Mouse (Mus musculus) skeletal muscle tissue, adult 2 months (tissue): ENCODE results near the gene Gm17651.

Experiments
- DNase-seq: peaks from one replicate; pipeline ENCODE4 v3.0.0-alpha.2; 2012; ENCODE audit warnings: low read depth, low spot score

Gm17651 gene

DNA sequence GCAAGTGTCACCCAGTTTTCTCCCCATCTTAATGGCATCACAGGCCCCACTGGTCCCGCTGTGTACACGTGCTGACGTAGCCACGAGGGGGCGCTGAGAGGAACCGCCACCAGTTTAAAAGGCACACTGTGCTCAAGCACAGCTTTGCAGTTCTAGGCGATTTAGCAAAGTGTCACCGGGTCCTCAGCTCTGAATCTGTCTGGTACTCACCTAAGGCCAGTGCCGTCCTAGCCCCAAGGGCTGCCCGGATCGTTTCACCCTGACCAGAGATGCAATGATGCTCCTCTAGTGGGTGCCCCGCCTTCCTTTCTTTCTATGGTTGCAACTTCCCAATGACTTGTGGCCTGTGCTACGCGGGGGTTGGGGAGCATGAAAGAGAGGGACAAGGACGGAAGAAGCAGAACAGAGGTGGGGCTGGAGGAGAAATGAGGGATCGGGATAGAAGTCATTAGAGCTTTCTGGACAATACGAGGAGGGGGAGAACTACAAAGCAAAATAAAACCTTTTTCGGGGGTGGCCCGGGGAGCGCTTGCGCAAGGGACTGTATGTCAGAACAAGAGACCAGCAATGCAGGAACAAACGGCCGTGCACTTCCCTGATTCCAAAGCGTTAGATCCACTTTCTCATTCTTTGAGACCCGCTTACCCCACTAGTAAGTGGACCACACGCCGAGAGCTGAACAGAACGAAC, 6.3 kb upstream of the Gm17651 start:
- DNase-seq: no peak

DNA sequence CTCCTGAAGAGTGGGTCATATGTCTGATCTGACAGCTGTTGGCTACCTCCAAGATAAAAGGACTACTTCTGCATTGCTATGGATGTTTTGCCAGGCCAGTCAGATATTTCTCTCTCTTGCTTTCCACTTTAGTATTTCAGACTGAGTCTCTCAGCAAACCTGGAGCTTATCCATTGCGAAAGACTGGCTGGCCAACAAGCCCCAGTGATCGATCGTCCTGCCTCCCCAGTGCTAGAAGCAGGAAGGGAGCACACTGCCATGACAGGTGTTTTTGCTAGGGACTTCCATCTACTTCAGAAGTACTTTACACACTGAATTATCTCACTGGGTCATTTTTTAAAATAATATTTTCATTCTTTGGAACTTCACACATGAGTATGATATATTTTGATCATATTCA, 3.9 kb upstream of the Gm17651 start:
- no peak for DNase-seq

DNA sequence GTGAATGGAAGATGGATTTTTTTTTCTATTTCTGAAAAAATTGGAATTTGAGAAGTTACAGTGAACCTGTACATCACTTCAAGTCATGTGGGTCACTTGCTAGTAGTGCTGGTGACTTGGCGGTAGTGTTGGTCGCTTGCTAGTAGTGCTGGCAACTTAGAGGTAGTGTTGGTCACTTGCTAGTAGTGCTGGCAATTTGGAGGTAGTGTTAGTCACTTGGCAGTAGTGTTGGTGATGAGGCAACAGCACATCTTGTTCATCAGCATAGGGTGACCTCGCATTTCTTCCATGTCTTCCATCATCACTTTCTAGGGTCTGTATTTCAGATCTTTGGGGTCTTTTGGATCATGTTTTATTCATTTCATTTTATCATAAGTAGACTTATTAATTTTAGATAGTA, 1.6 kb upstream of the Gm17651 start:
- no peak for DNase-seq

DNA sequence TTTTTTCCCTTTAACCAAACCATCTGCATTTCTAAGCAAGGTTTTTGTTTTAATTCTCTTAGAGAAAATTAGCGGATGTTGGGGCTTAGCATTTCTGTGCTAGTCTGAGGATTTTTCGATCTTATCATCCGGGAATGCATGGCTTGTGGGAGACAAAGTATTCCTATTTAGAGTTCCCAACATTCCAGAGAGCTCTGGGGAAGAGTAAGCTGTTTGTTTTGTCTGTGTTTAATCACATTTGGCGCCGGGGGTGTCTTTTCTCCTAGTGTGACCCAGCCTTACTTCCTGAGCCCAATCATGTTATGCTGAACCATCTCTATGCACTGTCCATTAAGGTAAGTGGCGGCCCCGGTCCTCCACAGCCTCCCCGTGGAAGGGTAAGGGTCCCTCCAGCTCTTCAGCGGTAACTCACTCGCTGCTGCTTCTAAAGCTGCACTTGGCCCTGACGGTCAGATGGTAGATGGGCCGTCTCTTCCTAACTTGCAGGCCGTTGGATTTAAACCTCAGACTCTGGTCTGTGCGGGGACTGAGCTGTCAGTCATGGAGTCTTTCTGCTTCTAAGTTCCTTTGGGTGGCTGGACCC, 7.3 kb downstream of the Gm17651 start:
- no peak for DNase-seq

DNA sequence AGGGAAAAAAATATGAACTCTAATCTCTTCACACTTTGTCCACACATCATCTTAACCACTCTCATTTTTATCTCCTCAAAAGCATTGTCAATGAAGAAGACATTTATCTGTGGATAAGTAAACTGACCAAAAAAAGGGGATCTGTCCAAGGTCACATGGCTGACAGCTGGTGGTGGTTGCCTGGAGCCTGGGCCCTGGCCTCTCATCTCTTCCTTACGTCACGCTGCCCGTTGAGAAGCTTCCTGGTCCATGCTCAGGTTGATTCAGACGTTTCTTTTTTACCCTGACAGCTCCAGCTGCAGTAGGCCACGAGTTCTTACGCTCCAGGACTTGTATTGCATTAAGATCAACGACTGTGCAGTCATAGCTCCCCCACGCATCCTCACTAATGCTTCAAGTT, 8.3 kb downstream of the Gm17651 start:
- DNase-seq: no peak

DNA sequence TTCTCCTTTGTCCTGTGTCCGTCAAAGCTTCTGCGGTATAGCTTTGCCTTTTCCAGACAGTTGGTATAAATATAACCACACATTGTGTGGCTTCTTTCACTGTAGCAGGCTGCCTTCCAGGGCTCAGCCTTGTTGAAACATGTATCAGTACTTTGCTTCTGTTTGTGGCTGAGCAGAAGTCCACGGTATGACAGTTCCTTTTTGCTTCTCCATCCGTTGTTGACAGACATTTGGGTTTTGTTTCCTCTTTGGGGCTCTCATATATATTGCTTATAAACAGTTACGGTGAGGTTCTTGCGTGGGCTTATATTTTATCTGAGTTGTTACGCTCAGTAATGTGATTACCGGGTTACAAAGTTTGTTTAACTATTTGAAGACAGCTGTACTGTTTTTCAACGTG, 9.0 kb downstream of the Gm17651 start:
- no peak for DNase-seq

DNA sequence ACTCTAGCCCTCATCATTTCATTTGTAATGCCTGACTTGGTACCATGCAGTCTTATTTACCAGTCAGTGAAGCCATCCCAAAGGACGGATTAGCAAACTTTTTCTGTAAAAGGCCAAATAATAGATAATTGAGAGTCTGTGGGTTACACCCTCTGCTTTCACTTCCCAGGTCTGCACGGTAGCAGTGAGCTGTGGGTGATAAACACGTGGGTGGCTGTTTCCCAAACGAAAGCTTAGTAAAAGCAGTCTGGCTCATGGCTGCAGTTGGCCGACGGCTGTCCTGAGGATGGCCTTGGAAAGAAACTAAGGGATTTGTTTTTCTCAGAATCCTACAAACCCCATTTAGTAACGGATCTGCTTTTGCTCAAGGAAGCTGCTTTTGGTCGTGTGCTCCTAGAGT, 13.3 kb downstream of the Gm17651 start:
- no peak for DNase-seq

DNA sequence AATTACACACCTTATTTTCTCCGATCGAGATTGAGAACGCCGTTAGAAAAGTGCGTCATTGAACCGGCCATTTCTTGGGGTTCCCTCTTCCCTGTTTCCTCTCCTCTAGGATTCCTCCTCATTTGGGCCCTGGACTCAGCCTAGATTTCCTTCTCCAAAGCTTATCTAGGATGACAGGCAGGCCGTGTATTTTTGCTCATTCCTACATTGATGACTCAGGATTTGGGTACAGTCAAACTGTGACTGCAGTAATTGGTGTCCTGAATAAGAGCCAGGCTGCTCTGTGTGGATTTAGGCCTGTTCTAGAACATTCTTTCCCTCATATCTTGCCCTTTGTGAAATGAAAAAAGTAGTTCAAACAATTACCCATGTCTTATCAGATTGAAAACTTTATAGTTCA, 14.7 kb downstream of the Gm17651 start:
- no peak for DNase-seq

DNA sequence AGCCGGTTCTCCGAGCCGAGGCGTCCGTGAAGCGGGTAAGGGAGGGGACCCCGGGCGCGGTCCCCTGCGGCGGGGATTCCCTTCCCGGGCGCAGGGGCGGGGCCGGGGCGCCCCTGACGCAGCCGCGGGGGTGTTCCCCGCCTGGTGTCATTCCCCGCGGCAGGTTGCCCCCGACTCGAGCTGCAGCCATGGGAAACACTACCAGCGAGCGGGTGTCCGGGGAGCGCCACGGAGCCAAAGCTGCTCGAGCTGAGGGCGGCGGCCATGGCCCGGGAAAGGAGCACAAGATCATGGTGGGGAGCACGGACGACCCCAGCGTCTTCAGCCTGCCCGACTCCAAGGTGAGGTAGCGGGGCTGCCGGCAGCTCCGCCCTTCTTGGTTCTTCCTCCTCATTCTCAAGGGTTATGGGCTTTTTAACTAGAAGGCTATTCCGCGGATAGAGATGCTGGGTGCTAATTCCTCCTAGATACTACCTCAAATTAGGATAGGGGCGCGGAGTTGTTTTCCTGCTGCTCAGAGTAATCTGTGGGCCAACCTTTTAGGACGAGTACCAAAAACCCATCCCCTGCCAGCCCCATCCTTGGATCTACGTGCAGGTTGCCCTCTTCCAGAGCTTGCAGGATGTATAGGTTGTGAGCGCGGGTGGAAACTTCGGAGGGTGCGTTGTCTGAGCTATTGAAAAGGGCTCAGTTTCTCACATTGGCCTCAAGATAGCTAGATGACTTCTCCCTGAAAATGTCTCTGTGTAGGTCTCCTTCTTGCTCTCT, 15.9 kb downstream of the Gm17651 start:
- DNase-seq: no peak

DNA sequence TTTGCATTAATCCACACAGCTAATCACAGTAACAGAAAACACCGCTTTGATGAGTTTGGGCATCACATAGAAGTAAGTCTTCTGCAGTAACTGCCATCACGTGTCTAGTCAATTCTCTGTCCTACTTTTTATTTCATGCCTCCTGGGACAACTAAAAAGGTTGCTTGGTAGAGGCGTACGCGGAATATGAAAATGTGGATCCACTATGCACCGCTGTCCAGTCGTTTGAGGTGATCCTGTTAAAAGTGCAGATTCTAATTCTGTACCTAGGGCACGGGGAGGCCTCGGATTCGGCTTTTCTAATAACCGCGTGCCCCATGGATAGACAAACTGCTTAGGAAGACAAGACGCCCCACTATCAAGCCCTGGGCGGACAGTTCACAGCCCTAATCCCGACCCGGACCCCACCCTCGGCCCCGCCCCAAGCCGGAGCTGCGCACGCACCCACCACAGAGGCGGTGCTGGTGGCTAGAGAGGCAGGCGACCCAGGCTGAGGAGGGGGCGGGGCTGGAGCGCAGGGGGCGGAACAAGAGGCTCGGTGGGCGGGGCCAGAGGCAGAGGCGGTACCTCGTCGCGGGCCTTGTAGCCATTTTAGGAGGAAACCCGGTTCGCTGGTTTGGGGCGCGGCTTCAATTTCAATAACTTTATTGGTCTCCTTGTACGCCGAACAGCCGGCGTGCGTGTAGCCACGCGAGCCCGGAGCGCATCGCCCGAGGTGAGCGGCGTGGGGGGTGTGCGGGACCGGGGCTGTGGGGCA, 16.7 kb downstream of the Gm17651 start, which contains the start of gene Prkab2:
Prkab2 (plus strand) TSS at position 539 of the 757 bp plus-strand sequence.
- DNase-seq: peak; percentile 98

DNA sequence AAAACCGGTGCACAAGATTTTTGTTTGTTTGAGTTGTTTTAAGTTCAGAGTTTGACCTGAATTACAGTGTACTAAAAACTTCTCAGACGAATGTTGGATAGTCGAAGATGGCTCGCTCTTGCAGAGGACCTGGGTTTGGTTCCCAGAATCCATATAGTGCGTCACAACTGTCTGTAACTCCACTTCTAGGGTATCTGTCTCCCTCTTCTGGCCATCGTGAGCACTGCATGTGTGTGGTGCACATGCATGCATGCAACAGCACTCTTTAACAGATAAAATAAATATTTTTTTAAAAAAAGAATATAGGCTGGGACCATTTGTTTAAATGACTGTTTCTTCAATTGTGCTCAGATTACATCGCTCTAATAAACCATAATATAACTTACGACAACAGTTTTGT, 19.6 kb downstream of the Gm17651 start:
- no peak for DNase-seq

DNA sequence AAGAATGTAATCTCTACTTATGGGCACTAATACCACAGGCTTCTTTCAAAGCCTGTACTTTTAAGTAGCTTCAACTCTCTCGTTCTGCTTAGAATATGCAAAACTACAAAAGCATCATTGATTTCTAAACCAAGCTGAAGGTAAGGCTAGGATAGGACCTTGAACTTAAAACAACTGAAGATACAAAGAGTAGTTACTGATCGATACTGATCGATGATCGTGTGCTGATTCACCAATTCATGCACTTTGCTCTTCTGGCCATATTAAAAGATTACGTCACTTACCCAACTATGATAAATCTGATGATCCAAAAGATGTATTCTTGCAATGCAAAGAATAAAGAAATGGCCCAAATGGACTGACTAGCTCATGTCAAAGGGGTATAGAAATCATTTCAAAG, 20.7 kb downstream of the Gm17651 start:
- DNase-seq: no peak

DNA sequence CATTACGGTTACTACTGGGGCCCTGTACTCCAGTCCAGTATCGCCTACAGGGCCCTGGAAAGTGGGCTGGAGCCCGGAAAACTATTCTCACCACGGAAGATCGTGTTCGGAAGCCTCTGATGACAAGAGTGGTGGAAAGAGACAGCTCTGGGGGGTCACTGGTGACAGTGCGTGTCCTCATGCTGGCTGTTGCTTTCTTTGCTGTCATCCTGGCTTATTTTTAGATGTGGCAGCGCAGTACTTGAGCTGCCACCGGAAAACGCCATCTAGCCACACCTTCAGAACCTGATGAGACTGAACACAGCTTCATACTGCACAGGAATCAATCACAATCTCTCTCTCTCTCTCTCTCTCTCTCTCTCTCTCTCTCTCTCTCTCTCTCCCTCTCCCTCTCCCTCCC, 22.9 kb downstream of the Gm17651 start:
- DNase-seq: peak; percentile 51

DNA sequence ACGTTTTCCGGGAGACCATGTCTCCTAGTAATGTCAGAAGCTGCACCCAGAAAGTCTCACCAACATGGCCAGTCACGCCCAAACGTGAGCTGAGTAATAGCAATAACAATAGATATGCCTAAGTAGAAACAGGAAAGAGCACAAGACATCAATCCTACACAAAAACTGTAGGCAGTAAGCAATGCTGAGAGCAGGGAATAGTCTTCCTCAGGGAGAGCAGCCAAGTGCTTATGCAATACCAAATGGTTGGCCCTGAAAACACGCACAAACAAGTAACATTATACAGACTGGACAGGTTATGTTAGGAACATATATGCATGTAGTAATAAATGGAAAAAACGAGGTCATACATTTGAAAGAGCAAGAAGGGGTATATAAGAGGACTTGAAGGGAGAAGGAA, 25.0 kb downstream of the Gm17651 start:
- DNase-seq: no peak

DNA sequence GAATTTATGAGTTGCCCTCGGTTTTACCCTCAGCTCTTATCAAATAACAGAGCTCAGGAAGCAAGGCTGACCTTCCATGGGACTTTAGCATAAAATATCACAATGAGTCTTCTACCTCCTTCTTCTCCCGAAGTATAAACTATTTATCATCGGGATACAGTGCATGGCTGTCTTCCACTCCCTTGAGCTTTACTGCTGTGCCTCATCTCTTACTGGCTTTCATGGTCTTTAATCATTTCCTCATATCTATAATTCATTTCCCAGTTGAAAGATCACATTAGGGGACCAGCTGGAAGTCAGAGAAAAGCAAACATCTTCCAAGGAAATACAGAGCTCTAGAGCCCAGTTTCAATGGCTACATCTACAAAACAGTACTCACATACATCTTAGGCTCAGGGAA, 25.5 kb downstream of the Gm17651 start:
- no peak for DNase-seq

DNA sequence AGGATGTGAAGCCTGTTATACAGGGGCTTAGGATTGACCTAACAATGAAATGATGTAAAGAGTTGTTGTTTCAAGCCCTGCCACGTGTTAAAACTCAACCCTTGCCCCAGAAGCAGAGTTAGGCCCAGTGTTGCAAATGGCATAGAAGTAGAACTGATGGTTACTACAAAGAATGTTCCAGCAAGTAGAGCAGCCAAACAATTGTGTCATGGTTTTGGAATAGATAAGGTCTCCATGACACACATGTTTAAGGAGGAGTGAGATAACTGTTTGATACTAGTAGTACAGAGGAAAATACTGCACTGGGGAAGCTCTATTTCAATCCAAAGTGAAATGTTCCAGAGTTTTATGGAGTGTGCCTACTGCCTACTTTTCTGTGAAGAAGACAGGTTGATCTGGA, 26.0 kb downstream of the Gm17651 start:
- DNase-seq: no peak

DNA sequence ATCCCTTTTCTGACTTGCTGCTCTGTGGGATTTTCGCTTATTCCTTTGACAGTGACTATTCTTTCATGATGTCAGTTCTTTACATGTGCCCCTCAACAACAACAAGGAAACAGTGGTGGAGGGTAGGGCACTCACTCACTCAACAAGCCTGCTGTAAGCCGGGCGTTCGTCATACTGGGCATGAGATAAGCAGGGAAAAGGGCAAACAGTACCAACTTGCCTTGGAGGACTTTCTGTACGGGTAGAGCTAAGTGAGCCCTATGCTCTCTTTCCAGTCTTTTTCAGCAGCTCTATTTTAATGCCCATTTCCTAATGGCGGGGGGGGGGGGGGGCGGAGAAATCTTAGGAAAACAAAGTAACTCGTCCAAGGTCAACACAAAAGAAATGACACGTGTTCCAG, 32.5 kb downstream of the Gm17651 start:
- no peak for DNase-seq

DNA sequence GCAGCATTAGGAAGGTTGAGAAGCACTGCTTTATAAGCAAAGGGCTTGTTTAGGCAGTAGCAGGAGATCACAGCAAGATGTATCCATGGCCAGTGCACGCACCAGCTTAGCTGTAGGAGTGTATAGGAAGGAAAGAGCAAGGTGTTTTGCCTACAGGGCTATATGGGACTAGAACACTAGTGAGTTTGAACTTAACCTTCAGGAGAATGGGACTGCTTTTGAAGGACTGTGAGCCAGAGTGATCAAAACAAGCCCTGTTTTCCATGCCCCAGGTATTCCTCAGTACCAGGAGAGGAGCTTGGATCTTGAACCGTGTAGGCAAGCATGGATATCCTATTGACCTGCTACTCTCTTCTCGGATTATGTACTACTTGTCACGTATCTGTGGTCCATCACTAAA, 33.1 kb downstream of the Gm17651 start:
- DNase-seq: no peak

DNA sequence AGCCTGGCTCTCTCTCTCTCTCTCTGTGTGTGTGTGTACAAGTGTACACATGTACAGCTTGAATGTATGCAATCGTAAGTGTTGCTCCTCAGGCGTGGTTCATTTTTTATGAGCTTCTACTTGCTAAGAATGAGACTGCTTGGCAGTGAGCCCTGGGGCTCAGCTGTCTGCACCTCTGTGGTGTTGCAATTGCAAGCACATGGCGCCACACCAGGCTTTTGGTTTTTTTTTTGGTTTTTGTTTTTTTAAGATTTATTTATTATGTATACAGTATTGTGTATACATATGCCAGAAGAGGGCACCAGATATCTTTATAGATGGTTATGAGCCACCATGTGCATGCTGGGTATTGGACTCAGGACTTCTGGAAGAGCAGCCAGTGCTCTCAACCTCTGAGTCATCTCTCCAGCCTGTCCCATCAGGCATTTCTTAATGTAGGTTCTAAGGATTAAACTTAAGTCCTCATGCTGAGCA, 40.2 kb downstream of the Gm17651 start:
- peak; percentile 71 for DNase-seq

DNA sequence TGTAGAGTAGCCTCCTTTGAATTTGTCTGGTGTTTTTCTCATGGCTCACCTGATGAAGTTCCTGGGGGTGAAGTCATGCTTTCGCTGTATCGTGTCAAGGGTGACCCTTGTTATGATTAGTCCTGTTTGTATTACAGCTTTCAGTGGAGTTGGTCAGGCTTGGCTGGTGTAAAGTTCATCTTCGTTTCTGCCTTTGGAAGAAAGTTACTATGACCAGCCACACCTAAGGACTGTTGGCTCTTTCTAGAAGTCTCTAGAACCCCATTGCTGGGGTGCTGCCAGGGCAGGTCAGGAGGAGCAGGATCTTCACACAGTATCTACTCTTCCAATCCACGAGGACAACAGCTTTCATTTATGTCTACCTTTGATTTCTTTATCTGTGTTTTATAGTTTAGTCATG, 41.0 kb downstream of the Gm17651 start:
- DNase-seq: no peak

DNA sequence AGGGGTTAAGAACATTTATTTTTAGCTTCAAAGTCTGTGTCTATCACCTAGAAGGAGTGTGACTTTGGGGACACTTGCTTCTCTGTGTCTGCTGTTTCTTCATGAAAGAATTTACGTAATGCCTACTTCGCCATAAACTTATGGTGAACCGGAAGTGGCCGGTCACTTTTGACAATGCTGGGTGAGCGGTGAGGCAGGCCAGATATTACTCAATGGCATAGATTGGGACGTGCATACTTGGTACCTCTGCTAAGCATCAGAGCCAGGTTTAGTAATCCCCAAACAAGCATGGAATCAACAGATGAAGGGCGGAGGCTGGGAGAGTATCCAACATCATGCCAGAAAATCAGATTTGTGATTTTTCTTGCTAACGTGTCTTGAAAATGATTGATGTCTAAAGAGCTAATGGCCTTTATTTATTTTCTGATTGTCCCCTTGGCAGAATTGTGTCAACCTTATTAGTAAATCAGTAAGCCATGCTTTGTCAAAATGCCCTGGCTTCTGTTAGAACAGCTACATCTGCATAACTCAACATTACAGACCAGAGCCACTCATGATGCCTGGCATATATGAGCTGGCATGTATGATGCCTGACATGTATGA, 43.1 kb downstream of the Gm17651 start:
- DNase-seq: no peak

DNA sequence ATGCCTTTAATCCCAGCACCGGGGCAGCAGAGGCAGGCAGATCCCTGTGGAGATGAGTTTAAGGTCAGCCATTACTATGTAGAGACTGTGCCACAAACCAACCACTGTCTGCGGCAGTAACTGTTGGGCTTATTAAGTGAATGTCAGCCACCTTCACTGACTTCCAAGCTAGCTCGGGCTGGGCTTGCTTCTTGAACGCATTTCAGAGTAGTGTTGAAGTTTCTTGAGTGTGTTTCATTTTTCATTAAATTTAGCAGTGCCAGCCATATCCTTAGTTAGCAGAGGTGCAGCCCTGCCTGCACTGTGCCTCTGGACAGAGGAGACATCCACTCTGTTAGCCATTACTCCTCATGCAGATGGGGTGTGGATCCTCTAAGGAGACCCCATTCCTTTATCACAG, 43.7 kb downstream of the Gm17651 start:
- no peak for DNase-seq
